Mouse (Mus musculus) T-helper 17 cell (primary cell): ENCODE measurements around the gene Cacna2d2.
"Not testable (repeated sequence)": the region's sequence is repeated elsewhere in the genome, so short reads cannot be mapped to it uniquely, and the experiment has no call there.

ENCODE experiments used
- in situ Hi-C, 2 experiments: fragments of 300-600 bp; cut with MboI, MseI; formaldehyde crosslinking; loops; 1 replicate in 1 of 2; 2 replicates in 1 of 2; pipeline ENCODE4 v1.15.1; 2025; ENCODE audit warnings: high pct_unique_total_duplicates in 2 of 2

Cacna2d2 gene

DNA sequence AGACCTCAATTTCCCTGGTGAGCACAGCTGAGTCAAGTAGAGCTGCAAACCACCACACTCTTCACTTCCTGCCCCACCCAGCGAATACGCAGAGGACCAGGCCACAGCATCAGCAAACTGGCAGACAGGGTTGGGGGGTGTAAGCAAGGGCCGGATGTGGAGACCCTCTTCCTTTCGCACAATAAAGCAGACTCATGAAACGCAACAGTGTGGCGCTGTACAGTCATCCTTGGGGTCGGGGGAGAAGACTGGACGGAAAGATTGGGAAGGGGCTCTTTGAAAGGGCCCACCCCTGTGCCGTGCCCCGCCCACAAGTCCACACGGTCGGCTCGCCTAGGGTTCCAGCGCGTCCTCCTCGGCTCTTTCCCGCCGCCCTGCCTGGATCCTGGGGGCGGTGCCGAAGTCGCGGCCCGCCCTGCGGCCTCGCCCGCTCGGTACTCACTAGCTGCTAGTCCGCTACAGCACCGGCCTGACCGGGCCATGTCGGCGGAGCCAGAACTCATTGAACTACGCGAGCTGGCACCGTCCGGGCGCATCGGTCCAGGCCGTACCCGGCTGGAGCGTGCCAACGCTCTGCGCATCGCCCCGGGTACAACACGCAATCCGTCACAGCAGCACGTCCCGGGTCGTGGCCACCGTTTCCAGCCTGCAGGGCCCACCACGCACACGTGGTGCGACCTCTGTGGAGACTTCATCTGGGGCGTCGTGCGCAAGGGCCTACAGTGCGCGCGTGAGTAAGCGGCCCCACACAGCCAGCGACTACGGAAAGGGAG is 151.9 kb downstream of the Cacna2d2 start, which contains the start of gene Rassf1:
Gene Rassf1 (plus strand): TSS at position 439 of the 773 bp plus-strand sequence.
- in situ Hi-C loops, result loop anchor here (5.0 to 10.0 kb wide), 3 partner anchors 76 to 1503 kb away; partner anchors contain the start of genes Pcbp4 (in 1 of the 2) and Trex1 (in 1 of the 2)

DNA sequence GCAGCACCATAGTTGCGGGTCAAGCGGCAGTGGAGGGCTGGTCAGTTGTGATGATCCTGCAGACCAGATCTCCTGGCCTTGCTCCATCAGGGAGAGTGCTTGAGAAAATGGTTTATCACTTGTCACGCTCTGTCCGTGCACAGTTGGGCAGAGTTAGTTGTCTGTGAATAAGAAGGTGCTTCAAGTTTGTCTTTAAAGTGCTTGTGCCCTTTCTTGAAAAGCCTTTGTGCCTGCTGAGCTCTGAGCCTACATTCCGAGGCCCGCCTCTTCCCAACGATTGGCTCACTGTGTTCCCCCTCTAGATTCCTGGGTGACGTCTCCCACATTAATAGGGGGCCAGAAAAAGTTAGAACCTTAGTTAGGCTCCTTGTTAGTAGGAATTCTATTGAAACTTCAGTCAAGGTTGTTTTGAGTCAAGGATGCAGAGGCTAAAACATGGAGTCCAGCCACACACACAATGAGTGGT is 152.5 kb downstream of the Cacna2d2 start:
- in situ Hi-C loops, result loop anchor here (5.0 to 10.0 kb wide), 3 partner anchors 75 to 1503 kb away; partner anchors contain the start of genes Pcbp4 (in 1 of the 2) and Trex1 (in 1 of the 2)

DNA sequence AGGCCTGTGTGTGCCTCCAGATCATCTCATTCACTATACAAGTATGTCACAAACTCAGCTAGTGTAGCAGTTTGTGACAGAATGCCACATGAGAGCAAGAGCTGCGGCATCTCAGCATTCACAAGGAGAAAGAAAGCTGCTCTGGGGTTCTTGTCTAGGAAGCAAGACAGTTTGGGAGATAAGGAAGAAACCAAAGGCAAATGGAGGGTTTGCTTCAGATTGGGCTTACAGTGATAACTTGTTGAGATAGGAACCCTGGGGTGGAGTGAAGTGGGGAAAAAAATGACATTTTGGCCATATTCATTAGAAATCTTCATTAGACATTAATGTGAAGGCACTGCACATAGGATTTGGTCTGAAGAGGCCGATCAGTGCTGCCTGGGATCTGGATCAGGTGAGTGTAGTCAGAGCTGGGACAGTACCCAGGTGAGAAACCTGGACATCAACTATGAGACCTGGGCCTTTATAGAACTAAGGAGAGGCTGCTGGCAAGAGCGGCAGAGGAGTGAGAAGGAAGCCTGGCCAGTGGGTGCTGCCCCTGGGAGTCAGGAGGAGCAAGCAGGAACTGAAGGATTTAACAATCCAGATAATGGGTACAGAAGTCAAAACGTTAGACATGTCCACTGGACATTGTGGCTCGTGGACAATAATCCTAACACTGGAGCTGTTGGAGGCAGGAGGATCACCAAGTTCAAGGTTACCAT is 153.4 kb downstream of the Cacna2d2 start:
- in situ Hi-C loops, result loop anchor here (5.0 to 10.0 kb wide), 3 partner anchors 74 to 1502 kb away; partner anchors contain the start of genes Pcbp4 (in 1 of the 2) and Trex1 (in 1 of the 2)

DNA sequence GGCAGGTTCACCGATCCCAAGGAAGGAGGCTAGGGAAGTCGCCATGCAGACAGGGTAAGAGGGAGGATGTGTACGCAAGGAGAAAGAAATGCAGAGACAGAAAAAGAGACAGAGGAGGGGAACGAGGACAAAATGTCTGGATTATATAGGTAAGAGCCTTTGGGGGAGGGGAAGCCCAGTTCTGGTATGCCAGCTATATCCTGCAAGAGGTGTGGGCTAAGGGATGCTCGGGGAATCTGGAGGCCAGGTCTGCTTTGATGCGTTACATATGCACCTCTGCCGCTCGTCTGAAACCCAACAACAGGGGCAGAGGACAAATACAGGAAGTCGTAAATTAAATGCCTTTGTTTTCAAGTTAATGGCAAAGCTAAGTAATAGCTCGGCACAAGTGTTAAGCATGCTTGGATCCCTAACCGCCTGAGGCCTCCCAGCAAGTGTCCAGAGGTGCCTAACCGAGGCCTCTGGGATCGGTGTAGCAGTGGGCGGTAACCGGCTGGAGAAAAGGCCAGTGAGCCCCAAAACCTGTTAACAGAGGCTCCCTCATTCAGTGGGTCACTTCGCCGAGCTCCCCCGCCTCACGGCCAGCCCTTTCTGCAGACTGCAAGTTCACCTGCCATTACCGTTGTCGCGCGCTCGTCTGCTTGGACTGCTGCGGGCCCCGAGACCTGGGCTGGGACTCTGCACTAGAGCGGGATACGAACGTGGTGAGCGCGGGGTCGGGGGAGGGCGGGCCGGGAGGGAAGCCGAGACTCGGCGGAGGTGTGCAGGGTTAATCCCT is 154.3 kb downstream of the Cacna2d2 start:
- in situ Hi-C loops, result loop anchor here (5.0 to 10.0 kb wide), 3 partner anchors 74 to 1501 kb away; partner anchors contain the start of genes Pcbp4 (in 1 of the 2) and Trex1 (in 1 of the 2)

DNA sequence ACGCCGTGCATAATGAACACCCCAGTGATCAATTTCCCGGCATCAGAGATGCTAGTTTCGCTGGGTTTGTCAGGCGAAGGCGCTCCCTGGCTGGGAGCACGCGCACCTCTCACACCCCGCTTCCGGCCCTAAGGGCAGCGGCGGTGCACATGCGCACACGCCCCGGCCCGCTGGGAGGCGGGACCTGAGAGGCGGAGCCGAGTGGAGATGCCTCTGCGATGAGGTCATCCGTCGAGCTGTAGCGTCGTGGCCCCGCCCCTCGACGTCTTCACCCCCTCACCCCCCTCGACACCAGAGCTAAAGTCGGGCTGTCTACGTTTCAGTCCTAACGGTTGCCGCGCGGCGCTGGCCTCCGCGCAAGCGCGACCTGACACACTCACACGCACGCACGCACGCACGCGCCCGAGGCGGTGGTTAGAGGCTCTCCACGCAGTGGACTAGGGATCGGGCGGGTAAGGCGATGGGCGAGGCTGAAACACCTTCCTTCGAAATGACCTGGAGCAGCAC is 155.0 kb downstream of the Cacna2d2 start:
- in situ Hi-C loops, result loop anchor here (5.0 to 10.0 kb wide), 3 partner anchors 73 to 1500 kb away; partner anchors contain the start of genes Pcbp4 (in 1 of the 2) and Trex1 (in 1 of the 2)

DNA sequence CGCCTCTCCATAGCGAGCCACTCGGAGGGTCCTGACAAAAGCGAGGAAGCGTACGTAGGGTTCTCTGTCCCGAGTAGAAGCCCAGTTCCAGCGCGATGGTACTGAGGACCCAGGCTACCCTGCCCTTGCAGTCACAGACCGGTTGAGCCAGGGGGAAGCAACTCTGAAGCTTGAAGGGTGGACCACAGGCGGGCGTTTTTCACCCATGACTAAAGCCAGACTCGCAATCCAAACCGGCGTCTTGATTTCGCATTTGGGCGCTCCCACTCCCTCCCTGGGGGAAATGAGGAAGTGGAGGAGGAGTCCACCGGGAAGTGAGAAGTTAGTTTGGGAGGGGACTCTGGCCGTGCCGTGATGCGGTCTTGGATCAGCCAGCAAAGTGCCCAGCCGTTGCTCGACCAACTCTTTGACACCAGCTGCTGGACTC is 155.6 kb downstream of the Cacna2d2 start:
- in situ Hi-C loops, result loop anchor here (10.0 kb wide), 2 partner anchors 1100 to 1500 kb away; partner anchors contain the start of genes Pcbp4 (in 1 of the 2) and Trex1 (in 1 of the 2)

DNA sequence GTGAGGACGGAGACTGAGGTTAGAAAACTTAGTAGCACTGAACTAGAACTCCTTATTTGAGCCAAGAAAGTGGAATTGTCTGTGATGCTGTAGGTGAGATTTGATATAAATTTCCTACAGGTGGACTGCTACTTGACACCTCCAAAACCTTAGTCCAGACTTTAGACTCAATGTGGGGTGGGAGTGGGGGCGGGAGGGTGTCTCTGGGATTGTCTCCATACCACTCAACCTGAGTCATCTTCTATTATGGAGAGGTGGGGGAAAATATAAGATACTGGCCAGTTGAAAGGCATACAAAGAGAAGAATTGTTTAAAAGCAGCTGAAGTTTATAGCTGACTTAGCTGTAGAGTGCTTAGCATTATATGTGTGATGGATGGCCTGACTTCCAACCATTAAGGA is 156.3 kb downstream of the Cacna2d2 start:
- in situ Hi-C loops, result loop anchor here (10.0 kb wide), 2 partner anchors 1101 to 1499 kb away; partner anchors contain the start of genes Pcbp4 (in 1 of the 2) and Trex1 (in 1 of the 2)

DNA sequence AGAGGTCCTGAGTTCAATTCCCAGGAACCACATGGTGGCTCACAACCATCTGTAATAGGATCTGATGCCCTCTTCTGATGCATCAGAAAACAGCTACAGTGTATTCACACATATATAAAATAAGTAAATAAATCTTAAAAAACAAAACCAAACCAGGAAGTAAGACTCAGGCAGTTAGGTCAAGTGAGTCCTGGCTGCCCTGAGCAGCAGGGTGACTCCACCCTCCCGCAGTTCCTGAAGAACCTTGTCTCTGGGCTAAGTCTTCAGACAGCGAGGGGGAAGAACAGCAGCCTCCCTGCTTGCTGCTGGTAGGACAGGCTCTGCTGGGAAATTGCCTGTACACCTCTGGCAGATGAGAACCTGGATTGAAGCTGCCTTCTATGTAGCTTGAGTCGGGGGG is 156.9 kb downstream of the Cacna2d2 start:
- in situ Hi-C loops, result loop anchor here (10.0 kb wide), 2 partner anchors 1102 to 1498 kb away; partner anchors contain the start of genes Pcbp4 (in 1 of the 2) and Trex1 (in 1 of the 2)

DNA sequence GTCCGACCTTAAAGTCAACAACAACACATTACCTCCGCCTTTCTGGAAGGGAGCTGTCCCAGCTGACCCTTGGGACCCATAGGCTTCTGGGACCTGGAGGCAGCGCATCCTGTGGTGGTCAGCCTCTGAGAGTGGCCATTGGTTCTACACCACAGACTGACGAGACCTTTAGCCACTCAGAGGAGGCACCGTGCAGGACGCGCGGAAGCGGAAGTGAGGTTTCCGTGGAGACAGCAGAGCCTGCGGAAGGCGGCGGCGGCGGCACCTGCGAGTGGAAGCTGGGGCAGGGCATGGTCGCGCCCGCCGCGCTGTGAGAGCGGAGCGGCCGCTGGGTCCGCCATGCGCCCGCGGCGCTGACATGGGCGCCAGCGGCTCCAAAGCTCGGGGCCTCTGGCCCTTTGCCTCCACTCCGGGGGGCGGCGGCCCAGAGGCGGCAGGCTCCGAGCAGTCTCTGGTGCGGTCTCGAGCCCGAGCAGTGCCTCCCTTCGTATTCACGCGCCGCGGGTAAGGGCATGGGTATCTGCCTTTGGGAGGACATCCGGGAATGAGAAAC is 163.7 kb downstream of the Cacna2d2 start, which contains the start of gene Tusc2:
Gene Tusc2 (plus strand): TSS at position 227 of the 553 bp plus-strand sequence.
- in situ Hi-C loops, result no loop called here

DNA sequence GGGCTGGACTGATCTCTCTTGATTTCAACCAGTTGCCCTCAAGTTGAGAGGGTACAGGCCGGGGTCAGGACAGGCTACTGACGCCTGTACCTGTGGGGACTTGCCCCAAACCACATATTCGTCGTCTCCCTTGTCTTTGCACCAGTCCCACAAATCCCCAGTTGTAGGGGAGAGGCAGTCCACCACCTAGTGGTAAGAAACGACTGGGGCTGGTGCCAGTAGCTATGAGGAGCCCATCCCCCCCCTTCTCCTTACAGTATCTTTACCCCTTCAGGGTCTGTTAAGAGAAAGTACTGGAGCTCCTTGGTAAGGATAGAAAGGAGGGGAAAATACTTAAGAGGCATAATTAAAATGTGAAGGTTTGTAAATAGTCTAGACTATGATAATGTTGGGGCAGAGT is 166.1 kb downstream of the Cacna2d2 start:
- in situ Hi-C loops, result not testable (repeated sequence)

DNA sequence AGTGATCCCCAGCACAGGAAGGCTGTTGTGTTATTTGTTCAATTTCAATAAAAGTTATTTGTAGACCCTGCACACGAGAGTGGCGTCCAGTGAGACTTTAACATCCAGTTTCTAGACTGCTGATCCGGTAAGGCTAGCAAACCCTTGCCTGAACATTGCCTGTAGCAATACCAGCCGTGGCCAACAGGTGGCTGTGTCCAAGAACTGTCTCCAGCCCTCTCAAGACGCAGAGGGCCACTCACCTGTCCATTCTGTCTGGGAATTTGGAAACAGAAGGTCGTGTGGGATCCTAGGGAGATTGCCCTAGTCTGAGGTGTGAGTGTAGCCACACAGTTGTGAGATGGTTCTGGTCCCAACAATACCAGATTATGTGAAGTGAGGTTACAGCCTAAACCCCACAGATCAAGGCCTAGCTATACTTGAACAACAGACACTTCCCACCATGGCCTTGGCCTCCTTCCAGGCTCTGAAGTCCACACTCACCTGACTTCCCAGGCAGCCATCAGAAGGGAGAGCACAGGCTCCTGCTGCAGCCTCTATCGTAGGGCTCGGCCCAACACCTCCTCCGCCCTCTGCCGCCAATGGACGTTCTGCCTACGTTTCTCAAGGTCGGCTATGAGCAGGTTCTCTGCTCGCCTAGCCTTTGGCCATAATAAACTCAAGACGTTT is 166.8 kb downstream of the Cacna2d2 start:
- in situ Hi-C loops, result no loop called here

DNA sequence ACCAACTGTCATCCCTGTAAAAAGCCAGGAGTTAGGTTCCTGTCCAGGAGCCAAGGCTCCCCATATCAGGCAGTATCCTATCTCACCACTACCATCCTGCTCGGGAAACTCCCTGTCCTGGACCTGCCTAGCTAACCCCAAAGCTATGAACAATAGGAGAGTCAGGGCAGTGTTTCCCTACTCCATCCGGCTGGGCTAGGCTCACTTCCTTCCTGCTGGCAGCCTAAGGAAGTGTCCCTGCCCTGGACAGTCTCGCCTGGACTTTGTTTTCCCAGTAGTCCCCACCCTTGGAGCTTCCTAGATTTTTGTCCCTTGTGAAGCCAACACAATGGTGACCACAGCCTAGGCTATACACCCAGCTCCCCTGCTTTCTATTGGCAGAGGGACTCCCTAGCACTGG is 167.4 kb downstream of the Cacna2d2 start:
- in situ Hi-C loops, result no loop called here

DNA sequence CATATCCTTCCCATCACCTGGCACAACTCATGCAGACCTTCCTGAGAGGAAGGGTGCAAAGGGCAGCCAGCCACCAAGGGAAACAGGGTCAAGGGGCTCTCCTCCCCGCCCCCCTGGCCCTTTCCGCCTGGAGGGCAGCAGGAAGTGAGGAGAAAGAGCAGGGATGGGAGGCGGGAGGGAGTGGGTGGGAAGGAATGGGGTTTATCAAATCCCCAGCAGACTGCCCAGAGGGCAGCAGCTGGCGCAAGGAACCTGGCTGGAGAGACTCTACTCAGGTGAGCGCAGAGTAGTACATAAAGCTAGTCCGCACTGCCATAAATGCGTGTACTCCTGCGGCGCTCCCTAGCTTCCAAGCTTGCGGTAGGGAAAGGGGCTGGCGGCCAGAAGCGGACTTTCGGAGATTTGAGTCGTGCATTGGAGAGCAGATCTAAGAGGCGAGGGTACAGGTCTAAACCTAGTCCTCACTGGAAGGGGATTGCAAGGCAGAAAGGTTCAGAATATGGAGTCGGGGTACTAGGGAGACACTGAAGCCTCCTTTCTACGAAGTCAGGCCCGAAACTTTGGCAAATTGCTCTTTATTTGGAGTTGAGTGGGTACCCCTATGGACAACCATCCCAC is 168.4 kb downstream of the Cacna2d2 start, which contains the start of gene Hyal2:
Gene Hyal2 (plus strand): TSS at position 244 of the 618 bp plus-strand sequence.
- in situ Hi-C loops, result no loop called here

DNA sequence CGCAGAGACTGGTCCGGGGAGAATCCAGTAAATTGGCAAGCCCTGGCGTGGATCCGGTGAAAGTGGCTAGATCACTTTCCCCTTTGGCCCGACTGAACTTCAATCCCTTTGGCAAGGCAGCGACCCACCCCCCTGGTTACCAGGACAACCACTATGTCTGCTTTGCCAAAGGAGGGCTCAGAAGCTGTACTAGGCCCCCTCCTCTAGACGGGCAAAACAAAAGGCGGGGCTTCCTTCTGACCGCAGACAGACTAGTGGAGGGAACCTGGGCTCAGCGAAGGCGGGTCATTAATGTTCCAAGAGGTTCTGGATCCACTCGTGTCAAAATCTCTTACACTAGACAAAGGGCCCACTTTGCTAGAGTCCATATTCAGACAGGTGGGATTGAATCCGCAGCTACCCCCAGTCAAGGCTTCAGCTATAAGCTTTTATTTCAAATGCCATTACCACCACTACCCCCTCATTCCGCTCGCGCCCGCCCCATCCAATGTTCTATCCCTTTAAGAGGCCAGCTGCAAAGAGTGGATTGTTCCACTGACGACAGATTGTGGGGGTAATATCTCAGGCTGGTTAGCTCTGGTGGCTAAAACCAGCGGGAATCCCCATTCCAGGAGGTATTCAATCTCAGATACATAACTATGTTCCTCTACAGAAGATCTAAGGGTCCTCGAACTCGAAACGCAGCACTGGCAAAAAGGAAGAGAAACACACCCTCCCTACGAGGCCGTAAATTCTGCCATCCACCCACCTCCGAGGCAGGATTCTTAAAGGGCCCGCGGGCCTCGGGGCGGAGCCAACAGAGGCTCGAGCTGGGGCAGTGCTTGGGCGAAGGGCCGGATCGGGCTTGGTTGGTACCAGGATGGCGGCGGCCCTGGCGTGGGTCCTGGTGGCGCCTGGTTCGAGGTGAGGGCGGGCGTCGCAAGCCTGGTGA is 169.2 kb downstream of the Cacna2d2 start:
- in situ Hi-C loops, result no loop called here

DNA sequence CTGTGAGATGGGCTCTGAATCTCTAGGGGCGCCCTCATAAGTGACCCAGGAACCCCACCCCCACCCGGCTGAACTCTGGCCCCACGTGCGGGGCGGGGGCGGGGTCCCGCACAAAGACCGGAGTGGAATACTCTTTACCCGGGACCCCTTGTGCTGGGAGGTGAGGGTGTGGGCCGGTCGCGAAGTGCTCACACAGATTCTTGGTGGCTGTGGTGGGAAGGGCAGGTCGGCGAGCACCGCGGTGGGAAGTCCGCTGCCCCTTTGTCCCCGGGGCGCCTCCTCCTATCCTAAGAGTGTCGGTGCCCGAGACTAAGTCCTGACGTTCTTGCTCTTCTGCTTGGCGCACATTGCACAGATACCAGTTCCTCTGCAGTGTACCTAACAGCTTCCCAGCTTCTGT is 169.9 kb downstream of the Cacna2d2 start:
- in situ Hi-C loops, result no loop called here

DNA sequence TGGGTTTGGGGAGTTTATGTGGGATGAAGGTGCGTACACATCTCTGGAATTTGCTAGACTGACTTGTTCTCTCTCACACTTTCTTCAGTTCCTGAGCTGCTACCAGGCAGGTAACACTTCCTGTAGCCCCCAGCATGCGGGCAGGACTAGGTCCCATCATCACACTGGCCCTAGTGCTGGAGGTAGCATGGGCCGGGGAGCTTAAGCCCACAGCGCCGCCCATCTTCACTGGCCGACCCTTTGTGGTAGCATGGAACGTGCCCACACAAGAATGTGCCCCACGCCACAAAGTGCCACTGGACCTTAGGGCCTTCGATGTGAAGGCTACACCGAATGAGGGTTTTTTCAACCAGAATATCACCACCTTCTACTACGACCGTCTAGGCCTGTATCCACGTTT is 170.6 kb downstream of the Cacna2d2 start:
- in situ Hi-C loops, result no loop called here

DNA sequence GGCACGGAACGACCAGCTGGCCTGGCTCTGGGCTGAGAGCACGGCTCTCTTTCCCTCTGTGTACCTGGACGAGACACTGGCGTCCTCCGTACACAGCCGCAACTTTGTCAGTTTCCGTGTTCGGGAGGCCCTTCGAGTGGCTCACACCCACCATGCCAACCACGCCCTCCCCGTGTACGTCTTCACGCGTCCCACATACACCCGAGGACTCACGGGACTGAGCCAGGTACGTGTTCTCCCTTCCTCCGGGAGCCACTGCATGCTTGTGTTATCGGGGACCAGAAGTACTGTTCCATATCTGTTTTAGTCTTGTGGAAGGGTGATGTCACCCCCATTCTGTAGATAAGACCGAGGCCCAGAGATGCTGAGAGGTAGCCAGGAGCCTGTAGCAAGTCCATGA is 171.4 kb downstream of the Cacna2d2 start:
- in situ Hi-C loops, result no loop called here
